Mouse (Mus musculus) thymus, adult 2 months (tissue): ENCODE results near the gene Akap2.

Experiments used
- CTCF ChIP-seq: fragments of 200-500 bp; IDR thresholded peaks from 2 replicates; pipeline ENCODE4 v1.5.1; 2012; ENCODE audit warnings: mild to moderate bottlenecking, control low read depth, low read length, moderate library complexity, borderline replicate concordance; ENCODE audit not compliant: control insufficient read depth, poor library complexity, insufficient read depth; ENCODE audit errors: extremely low read depth
- POLR2A ChIP-seq: fragments of 200-500 bp; IDR thresholded peaks from 2 replicates; pipeline ENCODE4 v1.6.1; 2012; ENCODE audit warnings: mild to moderate bottlenecking, low read length, control low read depth, moderate library complexity; ENCODE audit not compliant: control insufficient read depth, poor library complexity, insufficient read depth; ENCODE audit errors: extremely low read depth

GRCm38 (mm10) chr4:57751566-57751965 lies 34.1 kb downstream of the Akap2 start:
- TF ChIP-seq POLR2A = no peak
- no peak for TF ChIP-seq CTCF
